Mouse (Mus musculus): ENCODE results near the gene Surf1. TPM values are rescaled to one million over a fixed set of nuclear protein-coding genes. Genes with fewer than 3 reads are reported as not detected.
"Not testable (repeated sequence)": the region's sequence is repeated elsewhere in the genome, so short reads cannot be mapped to it uniquely, and the experiment has no call there.

Gene Surf1
- polyA plus RNA-seq, 1 experiment from 2014 or later, result 44.6 TPM

DNA sequence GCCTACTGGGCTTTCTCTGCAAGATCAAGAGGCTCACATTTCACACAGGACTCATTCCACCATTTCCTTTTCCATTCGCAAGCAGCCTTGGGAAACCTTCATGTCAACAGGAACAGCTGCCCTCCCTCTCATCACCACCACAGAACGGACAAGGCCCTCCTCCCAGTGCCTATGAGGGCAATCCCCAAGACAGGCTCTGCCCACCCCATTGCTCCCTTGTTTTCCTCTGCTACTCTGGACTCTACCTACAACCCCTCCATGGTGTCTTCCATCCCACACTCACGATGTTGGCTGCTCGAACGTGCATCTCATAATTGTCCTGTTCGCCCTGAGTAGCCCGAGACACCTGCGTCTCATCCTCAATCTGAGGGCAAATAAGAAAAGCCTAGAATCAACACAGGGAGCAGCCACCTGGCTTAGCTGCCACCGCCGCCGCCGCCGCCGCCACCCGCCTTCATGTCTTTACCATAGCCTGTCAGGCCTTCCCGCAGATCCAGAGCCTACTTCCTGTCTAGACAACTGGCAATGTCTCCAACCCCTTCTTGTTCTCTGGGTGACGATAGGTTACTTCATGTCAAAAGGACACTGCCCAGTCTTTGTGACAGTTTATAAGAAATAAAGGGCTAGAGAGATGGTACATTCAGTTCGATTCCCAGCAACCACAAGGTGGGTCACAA, 7.5 kb downstream of the Surf1 start:
- H3K9me3 ChIP-seq (replicated peaks), result no peaks in the 10 kb centered on the region
- ATAC-seq (replicated peaks; ENCODE audit: insufficient number of reproducible peaks, insufficient read depth, low FRiP score, low read depth), result no peak
- H3K36me3 ChIP-seq, result peaks cover 47% of the 10 kb centered on the region
- peak overlapping the region; percentile 70 for H3K4me3 ChIP-seq
- 74% methylated on average over 18 of the region's 18 CpGs for WGBS
- H3K9ac ChIP-seq, result peak overlapping the region; percentile 25; the same call in 1 of the 2 replicates
- H3K27ac ChIP-seq, result no peak overlapping the region
- H3K4me2 ChIP-seq, result peak overlapping the region; percentile 93
- H3K27me3 ChIP-seq, result no peaks in the 10 kb centered on the region
- H3K4me1 ChIP-seq (replicated peaks), result peaks cover 33% of the 10 kb centered on the region

DNA sequence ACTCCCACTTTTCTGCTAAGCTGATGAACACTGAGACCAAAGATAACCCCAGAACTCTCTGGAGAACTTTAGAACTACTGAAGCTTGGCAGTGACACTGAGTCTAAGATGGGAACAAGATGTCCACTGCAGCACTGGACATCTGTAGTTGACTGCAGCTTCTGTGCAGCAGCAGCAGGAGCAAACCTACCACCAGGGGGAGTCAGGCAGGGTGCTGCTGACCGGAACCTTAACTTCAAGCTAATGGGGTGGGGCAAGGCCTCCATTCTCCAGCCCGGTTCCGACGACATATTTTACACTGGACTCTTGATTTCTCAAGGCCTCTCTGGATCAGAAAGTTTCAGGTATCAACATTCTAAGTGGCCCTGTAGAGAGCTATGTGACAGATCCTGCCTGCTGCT, 9.2 kb downstream of the Surf1 start:
- Histone ChIP-seq H3K4me3 (no peak overlapping the region), H3K4me1 (replicated peaks) (peaks cover 38% of the 10 kb centered on the region), H3K4me2 (no peak overlapping the region), H3K9ac (no peak overlapping the region), H3K36me3 (peaks cover 30% of the 10 kb centered on the region), H3K9me3 (replicated peaks) (no peaks in the 10 kb centered on the region), H3K27me3 (no peaks in the 10 kb centered on the region), H3K27ac (no peak overlapping the region)
- 61% methylated on average over 4 of the region's 4 CpGs for WGBS
- no peak for ATAC-seq (replicated peaks; ENCODE audit: insufficient number of reproducible peaks, insufficient read depth, low FRiP score, low read depth)

DNA sequence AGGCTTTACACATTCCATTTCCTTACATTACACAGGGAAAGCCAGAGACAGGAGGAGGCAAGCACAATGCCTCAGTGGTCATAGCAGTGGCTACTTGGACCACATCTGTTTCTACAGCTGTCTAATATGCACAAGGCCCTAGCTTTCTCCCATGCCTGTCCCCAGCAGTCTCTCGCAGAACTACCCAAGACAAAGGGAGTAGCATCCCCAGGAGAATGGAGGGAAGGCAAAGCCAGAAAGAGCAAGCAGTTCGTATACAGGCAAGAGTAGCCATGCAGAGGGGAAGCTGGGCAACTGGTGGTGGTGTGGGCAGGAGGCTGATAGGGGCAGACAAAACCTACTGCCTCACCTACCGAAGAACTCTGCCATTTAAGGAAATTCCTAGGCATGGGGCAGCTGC, 9.9 kb downstream of the Surf1 start:
- ATAC-seq (replicated peaks; ENCODE audit: insufficient number of reproducible peaks, insufficient read depth, low FRiP score, low read depth), result no peak
- peaks cover 23% of the 10 kb centered on the region for H3K36me3 ChIP-seq

DNA sequence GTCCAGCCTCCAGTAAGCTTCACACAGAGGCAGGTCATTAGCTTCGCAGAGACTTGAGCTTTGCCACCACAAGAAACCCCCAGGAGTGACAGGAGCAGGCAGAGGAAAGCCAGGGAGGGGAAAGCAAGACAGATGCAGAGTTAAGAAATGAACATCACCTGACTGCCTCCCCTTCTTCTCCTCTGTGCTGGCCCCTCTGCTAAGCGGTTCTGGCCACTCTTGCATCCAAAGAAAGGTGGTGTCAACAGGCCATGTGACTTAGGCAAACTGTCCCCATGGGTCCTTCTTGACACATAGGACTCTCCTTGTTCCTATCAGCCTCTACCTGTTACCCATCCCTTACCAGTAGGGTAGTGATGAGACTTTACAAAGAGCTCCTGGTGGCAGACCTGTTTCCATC, 10.4 kb downstream of the Surf1 start:
- Histone ChIP-seq H3K4me1 (replicated peaks) (peaks cover 41% of the 10 kb centered on the region), H3K9ac (no peak overlapping the region), H3K27ac (no peak overlapping the region), H3K4me2 (no peak overlapping the region), H3K9me3 (replicated peaks) (no peaks in the 10 kb centered on the region), H3K36me3 (peaks cover 23% of the 10 kb centered on the region), H3K4me3 (no peak overlapping the region), H3K27me3 (no peaks in the 10 kb centered on the region)
- ATAC-seq (replicated peaks; ENCODE audit: insufficient number of reproducible peaks, insufficient read depth, low FRiP score, low read depth), result no peak
- 81% methylated on average over 2 of the region's 2 CpGs for WGBS

More for the DNA sequence above, 9.9 kb downstream of the Surf1 start:
- Histone ChIP-seq H3K9ac (no peak overlapping the region), H3K4me3 (no peak overlapping the region), H3K4me1 (replicated peaks) (peaks cover 38% of the 10 kb centered on the region), H3K9me3 (replicated peaks) (no peaks in the 10 kb centered on the region), H3K27me3 (no peaks in the 10 kb centered on the region), H3K4me2 (no peak overlapping the region), H3K27ac (no peak overlapping the region)
- WGBS, result 91% methylated on average over 3 of the region's 3 CpGs

DNA sequence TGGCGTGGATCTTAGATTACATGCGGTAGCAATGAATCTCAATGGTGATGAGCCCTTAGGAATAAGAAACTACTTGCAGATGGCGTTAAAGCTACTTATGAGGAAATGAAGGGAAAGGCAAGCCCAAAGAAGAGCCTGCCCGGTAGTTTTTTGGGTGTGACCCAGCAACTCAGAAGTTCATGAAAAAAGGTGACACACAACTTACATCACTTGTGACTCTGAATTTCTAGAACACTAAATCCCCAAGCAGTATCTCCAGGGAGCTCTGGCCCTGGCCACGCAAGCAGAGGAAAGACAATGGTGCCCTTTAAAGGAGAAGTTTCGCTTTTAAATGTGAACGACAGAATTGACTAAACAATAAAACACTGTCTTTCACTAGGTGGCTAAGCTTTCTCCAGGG, 13.0 kb downstream of the Surf1 start:
- peaks cover 26% of the 10 kb centered on the region for H3K4me1 ChIP-seq (replicated peaks)
- peak overlapping the region; percentile 81 for H3K4me2 ChIP-seq
- ATAC-seq (replicated peaks; ENCODE audit: insufficient number of reproducible peaks, insufficient read depth, low FRiP score, low read depth), result no peak
- H3K9me3 ChIP-seq (replicated peaks), result no peaks in the 10 kb centered on the region
- H3K27me3 ChIP-seq, result no peaks in the 10 kb centered on the region
- H3K9ac ChIP-seq, result peak overlapping the region; percentile 85
- peak overlapping the region; percentile 90 for H3K27ac ChIP-seq
- H3K36me3 ChIP-seq, result peaks cover 39% of the 10 kb centered on the region
- H3K4me3 ChIP-seq, result peak overlapping the region; percentile 90
- 10% methylated on average over 7 of the region's 7 CpGs for WGBS

DNA sequence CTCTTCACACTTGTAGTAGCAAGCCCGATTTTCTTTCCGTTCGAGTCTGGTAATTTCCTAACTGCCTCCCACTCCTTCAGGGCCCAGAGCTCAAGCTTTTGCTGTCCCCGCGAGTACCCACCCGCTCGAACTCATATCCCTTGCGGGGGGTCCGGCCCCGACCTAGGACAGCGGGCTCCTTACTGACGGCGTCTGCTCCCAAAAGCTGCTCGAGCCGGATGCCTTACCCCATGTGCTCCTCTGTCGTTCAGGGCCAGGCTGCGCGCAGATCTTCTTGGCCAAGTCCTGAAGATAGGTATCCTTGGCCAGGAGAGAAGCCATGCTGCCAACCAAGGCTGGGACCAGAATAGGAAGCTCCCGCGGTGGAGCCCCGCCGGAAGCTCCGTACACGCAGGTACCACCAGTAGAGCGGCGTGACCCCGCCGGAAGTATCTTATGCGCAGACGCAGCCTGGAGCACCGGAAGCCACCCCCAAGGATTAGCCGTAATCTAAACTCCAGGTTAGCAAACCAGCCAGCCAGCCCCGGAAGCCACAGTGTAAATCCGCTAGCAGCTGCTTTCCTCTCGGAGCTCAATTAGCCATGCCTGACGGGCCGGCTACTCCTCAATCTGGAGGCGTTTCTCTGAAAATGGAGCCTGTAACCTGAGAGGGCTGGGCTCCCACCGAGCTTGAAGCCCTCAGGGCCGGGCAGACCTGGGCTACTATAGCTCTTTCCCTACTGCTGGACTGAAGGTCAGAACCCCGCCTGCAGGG, 13.7 kb downstream of the Surf1 start, which contains the start of gene Surf6:
Gene Surf6 (minus strand): TSS at position 413 of the 754 bp plus-strand sequence.
- Histone ChIP-seq H3K9ac (peak within 1 kb of the TSS; percentile 85), H3K4me1 (replicated peaks) (peaks cover 24% of the 10 kb centered on the region), H3K36me3 (peaks cover 42% of the 10 kb centered on the region), H3K27ac (peak within 1 kb of the TSS; percentile 90), H3K4me3 (peak within 1 kb of the TSS; percentile 90), H3K9me3 (replicated peaks) (no peaks in the 10 kb centered on the region), H3K27me3 (no peaks in the 10 kb centered on the region), H3K4me2 (peak within 1 kb of the TSS; percentile 81)
- peak; percentile 93 for ATAC-seq (replicated peaks; ENCODE audit: insufficient number of reproducible peaks, insufficient read depth, low FRiP score, low read depth)
- WGBS, result under 1% methylated on average over 41 of the region's 41 CpGs

DNA sequence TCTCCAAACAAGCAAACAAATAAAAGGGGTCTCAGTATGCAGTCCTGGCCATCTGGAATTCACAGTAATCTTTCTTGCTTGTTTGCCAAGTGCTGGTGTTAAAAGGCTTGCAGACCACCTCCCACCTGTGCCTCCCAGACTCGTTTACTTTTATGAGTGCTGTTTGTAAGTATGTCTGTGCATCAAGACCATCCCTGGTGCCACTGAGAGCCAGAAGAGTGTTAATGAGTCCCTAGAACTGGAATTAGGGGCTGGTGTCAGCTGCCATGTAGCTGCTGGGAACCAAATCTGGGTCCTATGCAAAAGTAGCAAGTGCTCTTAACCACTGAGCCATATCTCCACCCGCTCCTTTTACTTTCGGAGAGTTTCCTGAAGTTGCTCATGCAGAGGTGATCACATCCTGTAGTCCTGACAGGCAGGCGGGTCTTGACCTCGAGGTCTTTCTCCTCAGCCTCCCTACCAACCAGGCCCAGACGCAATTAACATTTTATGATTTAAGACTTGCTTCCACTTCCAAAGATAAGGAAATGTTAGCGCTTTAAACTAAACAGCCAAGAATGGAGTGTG, 14.4 kb downstream of the Surf1 start:
- Histone ChIP-seq H3K4me1 (replicated peaks) (peaks cover 24% of the 10 kb centered on the region), H3K36me3 (peaks cover 42% of the 10 kb centered on the region), H3K27me3 (no peaks in the 10 kb centered on the region), H3K4me2 (peak overlapping the region; percentile 81), H3K9ac (peak overlapping the region; percentile 85), H3K9me3 (replicated peaks) (no peaks in the 10 kb centered on the region), H3K27ac (peak overlapping the region; percentile 90), H3K4me3 (peak overlapping the region; percentile 90)
- 7% methylated on average over 7 of the region's 7 CpGs for WGBS
- no peak for ATAC-seq (replicated peaks; ENCODE audit: insufficient number of reproducible peaks, insufficient read depth, low FRiP score, low read depth)

DNA sequence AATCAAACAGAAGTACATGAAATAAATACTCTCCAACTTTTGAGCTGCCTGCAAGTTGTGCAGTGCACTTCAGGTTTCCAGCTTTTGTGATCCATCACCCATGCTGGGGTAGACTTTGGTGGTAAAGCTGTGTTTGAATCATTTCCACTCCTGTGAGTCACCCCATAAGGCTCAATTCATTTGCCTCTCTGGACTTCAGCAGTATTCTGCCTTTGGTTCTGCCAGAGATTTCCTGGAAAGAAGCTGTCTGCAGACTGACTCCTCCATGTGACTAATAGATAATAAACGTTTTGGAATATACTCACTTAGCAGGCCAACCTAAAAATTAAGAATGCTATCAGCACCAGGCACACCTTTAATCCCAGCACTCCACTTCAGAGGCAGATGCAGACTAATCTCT, 15.6 kb downstream of the Surf1 start:
- WGBS, result 42% methylated on average over 1 of the region's 1 CpGs
- no peak overlapping the region for H3K9ac ChIP-seq
- H3K27me3 ChIP-seq, result no peaks in the 10 kb centered on the region
- H3K4me3 ChIP-seq, result no peak overlapping the region
- no peak for ATAC-seq (replicated peaks; ENCODE audit: insufficient number of reproducible peaks, insufficient read depth, low FRiP score, low read depth)
- H3K27ac ChIP-seq, result no peak overlapping the region
- no peak overlapping the region for H3K4me2 ChIP-seq
- peaks cover 24% of the 10 kb centered on the region for H3K4me1 ChIP-seq (replicated peaks)
- H3K36me3 ChIP-seq, result peaks cover 43% of the 10 kb centered on the region
- H3K9me3 ChIP-seq (replicated peaks), result no peaks in the 10 kb centered on the region

DNA sequence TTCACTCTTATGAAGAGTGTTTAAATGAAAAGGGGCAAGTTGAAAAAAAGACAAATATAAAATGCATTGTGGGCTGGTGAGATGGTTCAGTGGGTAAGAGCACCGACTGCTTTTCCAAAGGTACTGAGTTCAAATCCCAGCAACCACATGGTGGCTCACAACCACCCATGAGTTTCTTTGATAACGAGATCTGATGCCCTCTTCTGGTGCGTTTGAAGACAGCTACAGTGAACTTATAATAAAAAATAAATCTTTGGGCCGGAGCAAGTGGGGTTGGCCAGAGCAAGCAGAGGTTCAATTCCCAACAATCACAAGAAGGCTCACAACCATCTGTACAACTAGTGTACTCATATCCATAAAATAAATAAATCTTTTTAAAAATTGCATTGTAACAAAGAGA, 20.4 kb downstream of the Surf1 start:
- no peak overlapping the region for H3K9ac ChIP-seq
- H3K4me1 ChIP-seq (replicated peaks), result no peaks in the 10 kb centered on the region
- H3K36me3 ChIP-seq, result peaks cover 82% of the 10 kb centered on the region
- ATAC-seq (replicated peaks; ENCODE audit: insufficient number of reproducible peaks, insufficient read depth, low FRiP score, low read depth), result no peak
- no peak overlapping the region for H3K4me3 ChIP-seq
- no peak overlapping the region for H3K27ac ChIP-seq
- no peaks in the 10 kb centered on the region for H3K27me3 ChIP-seq
- no peaks in the 10 kb centered on the region for H3K9me3 ChIP-seq (replicated peaks)
- 93% methylated on average over 4 of the region's 4 CpGs for WGBS
- no peak overlapping the region for H3K4me2 ChIP-seq

DNA sequence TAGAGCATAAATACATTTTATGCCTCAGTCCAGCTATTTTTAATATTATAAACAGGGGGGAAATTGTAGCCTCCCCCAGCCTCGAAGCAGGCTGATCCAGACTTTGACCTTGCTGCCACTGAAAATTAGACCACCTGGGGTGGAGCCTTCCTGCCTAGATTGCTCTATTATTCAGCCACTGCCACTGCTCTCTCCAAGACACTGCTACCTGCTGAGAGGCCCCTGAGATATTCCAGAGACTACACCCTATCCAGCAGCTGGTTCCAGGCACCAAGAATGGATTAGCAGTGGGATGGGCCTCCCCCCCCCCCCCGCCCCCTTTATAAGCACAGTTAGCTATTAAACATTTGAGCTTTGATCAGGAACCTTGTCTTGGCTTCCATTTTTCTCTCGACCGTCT, 30.2 kb downstream of the Surf1 start:
- H3K9me3 ChIP-seq (replicated peaks); H3K4me2 ChIP-seq; H3K4me1 ChIP-seq (replicated peaks); H3K9ac ChIP-seq; H3K27me3 ChIP-seq; H3K27ac ChIP-seq; H3K4me3 ChIP-seq; ATAC-seq (replicated peaks; ENCODE audit: insufficient number of reproducible peaks, insufficient read depth, low FRiP score, low read depth): not testable (repeated sequence)
- H3K36me3 ChIP-seq, result peaks cover 21% of the 10 kb centered on the region
- 86% methylated on average over 4 of the region's 4 CpGs for WGBS

DNA sequence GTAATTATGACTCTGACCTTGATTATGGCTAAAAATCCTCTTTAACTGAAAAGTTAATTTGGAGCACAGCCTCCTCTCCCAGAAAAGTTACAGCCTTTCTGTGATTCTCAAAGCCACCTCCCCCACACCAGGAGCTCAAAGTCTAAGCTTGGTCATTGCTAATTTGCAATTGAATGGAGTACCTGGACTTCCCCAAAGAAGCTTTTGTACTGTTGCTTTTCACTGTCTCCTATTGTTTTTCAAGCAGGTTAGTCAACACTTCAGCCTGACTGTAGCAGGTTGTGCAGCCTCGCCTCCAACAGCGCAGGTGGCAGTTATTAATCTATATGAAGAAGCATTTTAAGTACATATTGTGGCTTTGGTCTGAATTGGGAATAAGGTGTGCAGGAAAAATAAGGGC, 30.8 kb downstream of the Surf1 start:
- H3K4me3 ChIP-seq; H3K9ac ChIP-seq; H3K27ac ChIP-seq; H3K9me3 ChIP-seq (replicated peaks); H3K27me3 ChIP-seq; H3K4me2 ChIP-seq; ATAC-seq (replicated peaks; ENCODE audit: insufficient number of reproducible peaks, insufficient read depth, low FRiP score, low read depth); H3K4me1 ChIP-seq (replicated peaks): not testable (repeated sequence)
- 94% methylated on average over 2 of the region's 2 CpGs for WGBS
- peaks cover 16% of the 10 kb centered on the region for H3K36me3 ChIP-seq

Measured in heart, embryonic 15.5 days (tissue).